Mouse (Mus musculus): Measurements from ENCODE around the gene Ctsl.

Gene Ctsl

GRCm38 (mm10) chr13:64373695-64374094 lies 3.0 kb upstream of the Ctsl start:
- DNase-seq (ENCODE audit: low spot score in 2 of 2), result peak; percentile 52 to 56

GRCm38 (mm10) chr13:64369805-64370172 lies 901 bp downstream of the Ctsl start:
- peak in 1 of 2 experiments; percentile 54 for DNase-seq (ENCODE audit: low spot score in 2 of 2)

- no peak for DNase-seq (ENCODE audit: low spot score in 2 of 2)
Measured at GRCm38 (mm10) chr13:64368596-64368995, 2.1 kb downstream of the Ctsl start.

GRCm38 (mm10) chr13:64367615-64368014 lies 3.1 kb downstream of the Ctsl start:
- no peak for DNase-seq (ENCODE audit: low spot score in 2 of 2)

- DNase-seq (ENCODE audit: low spot score in 2 of 2), result no peak
Measured at GRCm38 (mm10) chr13:64365326-64365725, 5.4 kb downstream of the Ctsl start.

- no peak for DNase-seq (ENCODE audit: low spot score in 2 of 2)
Measured at GRCm38 (mm10) chr13:64364258-64364657, 6.4 kb downstream of the Ctsl start.

- no peak for DNase-seq (ENCODE audit: low spot score in 2 of 2)
Measured at GRCm38 (mm10) chr13:64362139-64362538, 8.6 kb downstream of the Ctsl start.

- no peak for DNase-seq (ENCODE audit: low spot score in 2 of 2)
Measured at GRCm38 (mm10) chr13:64361020-64361419, 9.7 kb downstream of the Ctsl start.

GRCm38 (mm10) chr13:64359702-64360101 lies 11.0 kb downstream of the Ctsl start:
- no peak for DNase-seq (ENCODE audit: low spot score in 2 of 2)

- DNase-seq (ENCODE audit: low spot score in 2 of 2), result no peak
Measured at GRCm38 (mm10) chr13:64358476-64358875, 12.2 kb downstream of the Ctsl start.

GRCm38 (mm10) chr13:64357389-64357788 lies 13.3 kb downstream of the Ctsl start:
- no peak for DNase-seq (ENCODE audit: low spot score in 2 of 2)

- DNase-seq (ENCODE audit: low spot score in 2 of 2), result no peak
Measured at GRCm38 (mm10) chr13:64349474-64349873, 21.2 kb downstream of the Ctsl start.

GRCm38 (mm10) chr13:64344082-64344501 lies 26.6 kb downstream of the Ctsl start:
- DNase-seq (ENCODE audit: low spot score in 2 of 2), result peak; percentile 42 to 53

- peak in 1 of 2 experiments; percentile 28 for DNase-seq (ENCODE audit: low spot score in 2 of 2)
Measured at GRCm38 (mm10) chr13:64343598-64343997, 27.1 kb downstream of the Ctsl start.

GRCm38 (mm10) chr13:64335546-64336132 lies 35.1 kb downstream of the Ctsl start:
- DNase-seq (ENCODE audit: low spot score in 2 of 2), result no peak

GRCm38 (mm10) chr13:64333102-64333501 lies 37.6 kb downstream of the Ctsl start:
- DNase-seq (ENCODE audit: low spot score in 2 of 2), result no peak

- DNase-seq (ENCODE audit: low spot score in 2 of 2), result no peak
Measured at GRCm38 (mm10) chr13:64332321-64332720, 38.4 kb downstream of the Ctsl start.

- DNase-seq (ENCODE audit: low spot score in 2 of 2), result no peak
Measured at GRCm38 (mm10) chr13:64322561-64323281, 48.0 kb downstream of the Ctsl start.

GRCm38 (mm10) chr13:64320334-64320733 lies 50.4 kb downstream of the Ctsl start:
- no peak for DNase-seq (ENCODE audit: low spot score in 2 of 2)

GRCm38 (mm10) chr13:64319782-64320181 lies 50.9 kb downstream of the Ctsl start:
- no peak for DNase-seq (ENCODE audit: low spot score in 2 of 2)

- DNase-seq (ENCODE audit: low spot score in 2 of 2), result peak; percentile 55 to 65
Measured at GRCm38 (mm10) chr13:64318355-64318754, 52.3 kb downstream of the Ctsl start.

GRCm38 (mm10) chr13:64315483-64316050 lies 55.1 kb downstream of the Ctsl start:
- no peak for DNase-seq (ENCODE audit: low spot score in 2 of 2)

GRCm38 (mm10) chr13:64314041-64314440 lies 56.6 kb downstream of the Ctsl start:
- no peak for DNase-seq (ENCODE audit: low spot score in 2 of 2)
